In the genomic region with DNA sequence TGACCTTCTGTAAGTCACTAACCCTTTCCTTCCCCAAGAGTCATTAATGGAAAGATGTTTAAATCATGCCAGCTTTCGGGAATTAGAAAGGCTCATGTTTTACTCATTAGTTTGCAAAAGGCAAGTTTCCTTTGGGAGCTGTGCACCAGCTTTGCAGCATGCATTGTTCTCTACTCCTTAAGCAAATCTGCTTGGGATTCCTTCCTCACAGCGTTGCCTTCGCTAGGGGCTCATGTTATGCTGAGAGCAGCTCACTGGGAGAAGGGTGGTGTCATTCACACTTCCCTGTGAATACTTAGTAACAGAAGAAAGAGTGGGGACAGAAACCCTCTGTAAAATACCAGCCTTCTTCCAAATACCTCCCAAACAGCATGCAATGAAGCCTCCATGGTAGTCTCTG, we compare ENCODE assay signal across 29 mouse cellular contexts.
DNase-seq lines count a peak whose midpoint lies in the region; ATAC-seq and TF ChIP-seq lines count a peak whose summit lies in the region.
"Had no signal": no experiment of that assay in that cellular context is flagged by ENCODE, and none has a peak within 500 bp of the region (broad histone marks: within the 10 kb centered on the region; RNA-seq: fewer than 3 reads in every experiment).

No protein-coding gene starts in this region.

- H3K4me1 ChIP-seq in midbrain, embryonic 13.5 days (replicated peaks): peaks cover 9% of the 10 kb centered on the region; the same call in 1 of the 2 replicates
- H3K4me1 ChIP-seq in midbrain, embryonic 15.5 days: peaks cover 7% of the 10 kb centered on the region
- H3K4me1 ChIP-seq: embryonic facial prominence, embryonic 12.5 days; forebrain, embryonic 15.5 days; heart, embryonic 10.5 days; liver, embryonic 15.5 days; neural tube, embryonic 12.5 days had no signal

- H3K36me3 ChIP-seq in midbrain, embryonic 13.5 days: peaks cover 4% of the 10 kb centered on the region; the same call in 1 of the 2 replicates
- H3K36me3 ChIP-seq in midbrain, embryonic 15.5 days (replicated peaks): no peaks in the 10 kb centered on the region
- H3K36me3 ChIP-seq: embryonic facial prominence, embryonic 12.5 days; heart, embryonic 10.5 days; limb, embryonic 12.5 days; liver, embryonic 15.5 days; neural tube, embryonic 12.5 days had no signal

- TF ChIP-seq CTCF in layer of hippocampus, adult 2 months (conservative IDR thresholded peaks at IDR 0.05): no peak

- H3K4me3 ChIP-seq in layer of hippocampus, adult 2 months: no peak overlapping the region
- H3K4me3 ChIP-seq in midbrain, embryonic 13.5 days (replicated peaks): no peak overlapping the region
- no peak overlapping the region for H3K4me3 ChIP-seq in midbrain, embryonic 15.5 days
- H3K4me3 ChIP-seq: embryonic facial prominence, embryonic 12.5 days; forebrain, embryonic 15.5 days; heart, embryonic 10.5 days; limb, embryonic 12.5 days; liver, embryonic 15.5 days; myocyte; neural tube, embryonic 12.5 days had no signal

- H3K4me2 ChIP-seq in midbrain, embryonic 13.5 days (replicated peaks): no peak overlapping the region
- H3K4me2 ChIP-seq in midbrain, embryonic 15.5 days: no peak overlapping the region
- H3K4me2 ChIP-seq: embryonic facial prominence, embryonic 12.5 days; forebrain, embryonic 15.5 days; hindbrain, embryonic 14.5 days; limb, embryonic 12.5 days; liver, embryonic 15.5 days; lung, embryonic 14.5 days; neural tube, embryonic 12.5 days had no signal

- ATAC-seq in midbrain, embryonic 13.5 days: peak; percentile 69; the same call in 1 of the 2 replicates
- ATAC-seq in midbrain, embryonic 15.5 days (replicated peaks): no peak
- ATAC-seq: forebrain, embryonic 15.5 days; intestine, postnatal 0 days; Patski had no signal

- no peak overlapping the region for H3K9ac ChIP-seq in midbrain, embryonic 13.5 days (replicated peaks)
- no peak overlapping the region for H3K9ac ChIP-seq in midbrain, embryonic 15.5 days
- H3K9ac ChIP-seq: embryonic facial prominence, embryonic 12.5 days; forebrain, embryonic 15.5 days; hindbrain, embryonic 14.5 days; limb, embryonic 12.5 days; liver, embryonic 15.5 days; lung, embryonic 14.5 days; neural tube, embryonic 12.5 days had no signal

- 17% methylated on average over 3 of the region's 3 CpGs for WGBS in midbrain, embryonic 13.5 days
- 13% methylated on average over 3 of the region's 3 CpGs for WGBS in midbrain, embryonic 15.5 days

- H3K27ac ChIP-seq in layer of hippocampus, adult 2 months: peak overlapping the region; percentile 78
- H3K27ac ChIP-seq in midbrain, embryonic 13.5 days: no peak overlapping the region
- no peak overlapping the region for H3K27ac ChIP-seq in midbrain, embryonic 15.5 days
- H3K27ac ChIP-seq: embryonic facial prominence, embryonic 12.5 days; forebrain, embryonic 15.5 days; heart, embryonic 10.5 days; hindbrain, embryonic 14.5 days; limb, embryonic 12.5 days; liver, embryonic 15.5 days; neural tube, embryonic 12.5 days; stomach, postnatal 0 days had no signal

- no peaks in the 10 kb centered on the region for H3K27me3 ChIP-seq in midbrain, embryonic 13.5 days
- H3K27me3 ChIP-seq in midbrain, embryonic 15.5 days (replicated peaks): no peaks in the 10 kb centered on the region
- H3K27me3 ChIP-seq: embryonic facial prominence, embryonic 12.5 days; forebrain, embryonic 15.5 days; limb, embryonic 12.5 days; liver, embryonic 15.5 days; neural tube, embryonic 12.5 days; Patski had no signal

- no peaks in the 10 kb centered on the region for H3K9me3 ChIP-seq in midbrain, embryonic 13.5 days
- H3K9me3 ChIP-seq in midbrain, embryonic 15.5 days: no peaks in the 10 kb centered on the region
- H3K9me3 ChIP-seq: embryonic facial prominence, embryonic 12.5 days; forebrain, embryonic 15.5 days; heart, embryonic 10.5 days; limb, embryonic 12.5 days; liver, embryonic 15.5 days; neural tube, embryonic 12.5 days had no signal

- peak; percentile 13 for DNase-seq in embryo, embryonic 11 days
- DNase-seq in embryo, embryonic 9.5 days (ENCODE audit: extremely low spot score): no peak
- no peak for DNase-seq in layer of hippocampus, adult 2 months (ENCODE audit: low spot score in 2 of 2)
- no peak for DNase-seq in layer of hippocampus, postnatal 25 days (ENCODE audit: extremely low spot score in 1 of 2, low spot score in 1 of 2)
- no peak for DNase-seq in kidney, adult 8-10 months
- DNase-seq: adrenal gland, postnatal 10 days; cerebellum, adult 11-12 months; cerebellum, adult 9-11 months; gastrocnemius, postnatal 14 days; heart, postnatal 36 days; kidney, postnatal 14 days; lung, embryonic 14.5 days; lung, postnatal 14 days; right cerebral cortex, postnatal 4 days; thymus, adult 18-20 months; thymus, postnatal 25 days had no signal
